Mouse (Mus musculus) liver, postnatal 0 days (tissue): ENCODE data around the gene Ctse.

ENCODE experiments used
- CTCF ChIP-seq: sonication (generic); IDR thresholded peaks from 2 replicates; pipeline ENCODE4 v1.5.1; 2016; ENCODE audit warnings: antibody characterized with exemption, low read depth
- EP300 ChIP-seq: IDR thresholded peaks from 2 replicates; pipeline ENCODE4 v1.6.1; 2016; ENCODE audit warnings: antibody characterized with exemption, low read depth, mild to moderate bottlenecking

DNA sequence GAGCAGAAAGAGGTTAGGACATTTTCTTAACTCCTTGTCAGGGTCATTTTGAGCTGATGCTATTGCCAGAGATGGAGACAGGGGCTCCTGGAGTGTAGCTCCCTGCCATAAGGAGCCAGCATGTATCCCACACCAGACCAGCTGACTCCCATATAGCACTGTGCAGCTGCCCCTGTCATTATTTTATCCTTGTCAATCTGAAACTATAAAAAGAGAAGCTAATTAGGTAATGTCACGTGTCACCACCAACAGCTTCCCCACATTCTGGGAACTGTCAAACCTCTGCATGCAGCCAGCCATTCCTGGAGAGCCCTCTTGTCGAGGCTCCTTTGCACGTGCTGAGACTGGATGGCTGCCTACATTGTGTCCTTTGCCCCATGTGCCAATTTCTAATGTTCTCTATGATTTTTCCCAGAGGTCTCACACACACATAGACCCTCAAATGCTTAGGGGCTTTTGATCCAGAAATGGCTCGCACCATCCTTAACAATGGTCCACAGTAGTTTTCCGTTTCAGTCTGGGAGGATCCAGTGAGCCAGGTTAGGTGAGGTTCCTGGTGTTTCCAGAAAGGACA is 21.5 kb downstream of the Ctse start:
- no peak for TF ChIP-seq CTCF
- TF ChIP-seq EP300 = no peak
